Mouse (Mus musculus) layer of hippocampus, adult 11-12 months (tissue): ENCODE measurements around the gene Tnf.

ENCODE experiments used
- DNase-seq: peaks from one replicate; pipeline ENCODE4 v3.0.0; 2022; ENCODE audit warnings: low spot score

Tnf gene

GRCm38 (mm10) chr17:35153931-35154330 lies 47.9 kb downstream of the Tnf start:
- DNase-seq = no peak

GRCm38 (mm10) chr17:35153077-35153476 lies 48.7 kb downstream of the Tnf start:
- DNase-seq = no peak

GRCm38 (mm10) chr17:35152121-35152520 lies 49.7 kb downstream of the Tnf start:
- DNase-seq = no peak
